Mouse (Mus musculus) ES-Bruce4 (cell line): ENCODE results near the gene Cdhr3. TPM values are rescaled to one million over a fixed set of nuclear protein-coding genes. Genes with fewer than 3 reads are reported as not detected.

ENCODE experiments used
- H3K27ac ChIP-seq: 2 replicates; pipeline ENCODE4 v1.5.1; 2012; ENCODE audit warnings: low read length, inconsistent platforms; ENCODE audit not compliant: insufficient read depth
- H3K27me3 ChIP-seq: 2 replicates; pipeline ENCODE4 v1.6.1; 2012; ENCODE audit warnings: mild to moderate bottlenecking, low read length, inconsistent platforms; ENCODE audit not compliant: control insufficient read depth, poor library complexity, insufficient read depth, severe bottlenecking
- H3K36me3 ChIP-seq: 2 replicates; pipeline ENCODE4 v1.6.1; 2012; ENCODE audit warnings: inconsistent platforms, mild to moderate bottlenecking, low read length, moderate library complexity; ENCODE audit not compliant: control insufficient read depth, poor library complexity, insufficient read depth, severe bottlenecking
- H3K4me1 ChIP-seq: one replicate; pipeline ENCODE4 v1.8.1; 2011; ENCODE audit warnings: low read length; ENCODE audit not compliant: control insufficient read depth, insufficient read depth
- H3K4me3 ChIP-seq: 2 replicates; pipeline ENCODE4 v1.5.1; 2011; ENCODE audit warnings: low read depth, mild to moderate bottlenecking, low read length
- H3K9ac ChIP-seq: 2 replicates; pipeline ENCODE4 v1.6.1; 2012; ENCODE audit warnings: low read depth, mild to moderate bottlenecking, inconsistent platforms; ENCODE audit not compliant: poor library complexity, severe bottlenecking
- H3K9me3 ChIP-seq: replicated peaks from 2 replicates; pipeline ENCODE4 v1.6.1; 2012; ENCODE audit warnings: mild to moderate bottlenecking, low read length, inconsistent platforms; ENCODE audit not compliant: control insufficient read depth, poor library complexity, insufficient read depth, severe bottlenecking
- CTCF ChIP-seq: IDR thresholded peaks from one replicate; pipeline ENCODE4 v1.8.1; 2011; ENCODE audit warnings: low read depth, low read length
- EP300 ChIP-seq: IDR thresholded peaks from 2 replicates; pipeline ENCODE4 v1.6.1; 2011; ENCODE audit warnings: low read depth, low read length; ENCODE audit not compliant: insufficient read depth
- POLR2A ChIP-seq: IDR thresholded peaks from one replicate; pipeline ENCODE4 v1.8.1; 2011; ENCODE audit warnings: low read length; ENCODE audit not compliant: insufficient read depth
- polyA plus RNA-seq: library from polyadenylated mRNA; stranded (reverse); fragments of >200 nt; gene quantifications from 2 replicates; pipeline ENCODE4 v1.2.4, GENCODE M21; 2011; ENCODE audit warnings: low read depth; ENCODE audit not compliant: missing spikeins, insufficient read depth, insufficient read length

Cdhr3 gene
- polyA plus RNA-seq, 1 experiment, result not detected

GRCm38 (mm10) chr12:33096017-33096416 is 3.3 kb upstream of the Cdhr3 start:
- no peak overlapping the region for H3K27ac ChIP-seq
- no peak overlapping the region for H3K9ac ChIP-seq
- H3K9me3 ChIP-seq, result no peaks in the 10 kb centered on the region
- no peak overlapping the region for H3K4me3 ChIP-seq
- TF ChIP-seq EP300 (no peak), CTCF (no peak), POLR2A (no peak)
- no peaks in the 10 kb centered on the region for H3K4me1 ChIP-seq
- H3K36me3 ChIP-seq, result no peaks in the 10 kb centered on the region
- H3K27me3 ChIP-seq, result no peaks in the 10 kb centered on the region

- no peak overlapping the region for H3K27ac ChIP-seq
- no peak for TF ChIP-seq CTCF
- TF ChIP-seq POLR2A, result no peak
- no peak for TF ChIP-seq EP300
- no peaks in the 10 kb centered on the region for H3K27me3 ChIP-seq
- H3K4me3 ChIP-seq, result no peak overlapping the region
- no peaks in the 10 kb centered on the region for H3K36me3 ChIP-seq
- H3K4me1 ChIP-seq, result no peaks in the 10 kb centered on the region
- no peaks in the 10 kb centered on the region for H3K9me3 ChIP-seq
- no peak overlapping the region for H3K9ac ChIP-seq
Observed at GRCm38 (mm10) chr12:33092196-33092595, 479 bp downstream of the Cdhr3 start.

- Histone ChIP-seq H3K36me3 (no peaks in the 10 kb centered on the region), H3K9me3 (no peaks in the 10 kb centered on the region), H3K4me3 (no peak overlapping the region), H3K27ac (no peak overlapping the region), H3K9ac (no peak overlapping the region), H3K27me3 (no peaks in the 10 kb centered on the region), H3K4me1 (no peaks in the 10 kb centered on the region)
- TF ChIP-seq EP300 (no peak), POLR2A (no peak), CTCF (no peak)
Observed at GRCm38 (mm10) chr12:33086151-33086550, 6.5 kb downstream of the Cdhr3 start.

- TF ChIP-seq POLR2A (no peak), CTCF (no peak), EP300 (no peak)
- H3K9me3 ChIP-seq, result no peaks in the 10 kb centered on the region
- H3K27ac ChIP-seq, result no peak overlapping the region
- no peaks in the 10 kb centered on the region for H3K36me3 ChIP-seq
- H3K4me1 ChIP-seq, result no peaks in the 10 kb centered on the region
- H3K27me3 ChIP-seq, result no peaks in the 10 kb centered on the region
- H3K9ac ChIP-seq, result no peak overlapping the region
- no peak overlapping the region for H3K4me3 ChIP-seq
Observed at GRCm38 (mm10) chr12:33084683-33085082, 8.0 kb downstream of the Cdhr3 start.

GRCm38 (mm10) chr12:33083362-33083761 is 9.3 kb downstream of the Cdhr3 start:
- Histone ChIP-seq H3K27ac (no peak overlapping the region), H3K9me3 (no peaks in the 10 kb centered on the region), H3K36me3 (no peaks in the 10 kb centered on the region), H3K27me3 (no peaks in the 10 kb centered on the region), H3K9ac (no peak overlapping the region), H3K4me3 (no peak overlapping the region), H3K4me1 (no peaks in the 10 kb centered on the region)
- TF ChIP-seq POLR2A (no peak), EP300 (no peak), CTCF (no peak)

- Histone ChIP-seq H3K4me3 (no peak overlapping the region), H3K27me3 (no peaks in the 10 kb centered on the region), H3K9ac (no peak overlapping the region), H3K36me3 (no peaks in the 10 kb centered on the region), H3K9me3 (no peaks in the 10 kb centered on the region), H3K27ac (no peak overlapping the region), H3K4me1 (peaks cover 2% of the 10 kb centered on the region)
- TF ChIP-seq EP300 (no peak), POLR2A (no peak), CTCF (no peak)
Observed at GRCm38 (mm10) chr12:33076309-33076708, 16.4 kb downstream of the Cdhr3 start.
